Mouse (Mus musculus): ENCODE results near the gene Akr1b7. TPM values are rescaled to one million over a fixed set of nuclear protein-coding genes. Genes with fewer than 3 reads are reported as not detected.

Akr1b7 gene
- polyA plus RNA-seq, 1 experiment from 2014 or later = 0.21 TPM

DNA sequence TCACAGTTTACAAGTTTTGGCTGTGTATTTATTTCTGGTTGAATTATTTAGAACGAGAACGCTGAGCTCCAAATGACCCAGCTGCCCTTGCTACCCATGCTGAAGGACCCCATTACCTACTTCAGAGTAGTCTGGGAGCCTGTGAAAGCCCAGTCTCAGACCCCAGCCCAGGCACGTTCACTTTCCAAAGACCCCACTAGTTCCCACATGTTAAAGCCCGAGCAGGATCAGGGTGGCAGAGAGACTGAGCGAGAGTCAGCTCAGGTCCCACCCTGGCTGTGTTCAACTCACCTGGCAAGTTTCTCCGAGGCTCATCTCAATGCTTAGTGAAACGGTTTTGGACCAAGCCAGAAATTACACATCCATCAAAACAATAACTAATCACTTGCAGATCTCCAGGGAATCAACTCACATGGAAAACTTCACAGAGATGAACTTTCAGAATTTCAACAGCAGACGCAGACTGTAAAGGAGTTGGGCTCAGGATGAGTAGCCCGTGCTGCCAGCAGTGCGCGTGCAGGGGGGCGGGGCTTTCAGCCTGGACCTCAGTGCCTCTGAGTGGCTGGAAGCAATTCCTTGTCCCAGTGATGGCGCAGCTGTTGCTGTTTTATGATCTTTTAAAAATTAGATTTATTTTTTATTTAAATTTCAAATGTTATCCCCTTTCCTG, 27.3 kb upstream of the Akr1b7 start:
- Histone ChIP-seq H3K27ac (ENCODE audit: low read depth, low read length) (no peak overlapping the region), H3K36me3 (ENCODE audit: control insufficient read depth, insufficient read depth, low read length) (no peaks in the 10 kb centered on the region), H3K4me3 (ENCODE audit: low read depth, low read length) (peak overlapping the region; percentile 27), H3K4me1 (ENCODE audit: control insufficient read depth, insufficient read depth, low read length) (no peaks in the 10 kb centered on the region), H3K27me3 (ENCODE audit: control insufficient read depth, insufficient read depth, low read length) (no peaks in the 10 kb centered on the region), H3K9ac (replicated peaks; ENCODE audit: low read depth, low read length) (no peak overlapping the region), H3K9me3 (ENCODE audit: control insufficient read depth, low read length) (no peaks in the 10 kb centered on the region), H3K4me2 (ENCODE audit: low read depth, low read length) (peak overlapping the region; percentile 40)
- WGBS = 2% methylated on average over 13 of the region's 13 CpGs
- no peak for ATAC-seq (ENCODE audit: low read depth)

DNA sequence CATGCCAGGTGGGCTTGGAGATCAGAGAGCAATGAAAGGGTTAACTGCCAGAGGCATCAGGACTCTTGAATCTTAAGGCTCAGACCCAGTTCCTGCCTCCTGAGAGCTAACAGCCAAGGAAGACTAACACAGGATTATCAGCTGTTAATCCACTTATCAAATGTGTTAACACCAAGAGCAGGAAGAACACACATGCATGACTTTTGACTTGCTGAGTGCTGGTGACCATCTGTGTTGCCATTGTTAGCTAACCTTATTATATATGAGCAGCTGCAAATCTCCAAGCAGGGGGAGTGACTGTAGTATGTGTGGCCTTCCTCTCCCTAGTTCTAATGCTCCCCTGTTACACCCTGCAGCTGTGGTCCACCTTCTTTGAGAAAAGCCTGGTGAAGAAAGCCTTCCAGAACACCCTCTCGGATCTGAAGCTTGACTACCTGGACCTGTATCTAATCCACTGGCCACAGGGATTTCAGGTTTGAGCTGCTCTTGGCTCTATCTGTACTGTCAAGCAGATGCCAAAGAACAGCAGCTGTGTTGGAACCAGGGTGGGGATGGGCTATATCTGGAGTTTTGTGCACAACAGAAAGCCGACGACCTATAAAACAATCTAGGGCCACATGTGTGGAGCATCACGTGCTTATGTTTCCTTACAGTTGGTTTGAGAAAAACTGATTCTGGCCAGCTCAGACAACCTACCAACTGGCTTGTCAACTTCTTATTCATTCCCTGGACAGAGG, 23.5 kb upstream of the Akr1b7 start:
- Histone ChIP-seq H3K9me3 (ENCODE audit: control insufficient read depth, low read length) (no peaks in the 10 kb centered on the region), H3K9ac (replicated peaks; ENCODE audit: low read depth, low read length) (no peak overlapping the region), H3K4me1 (ENCODE audit: control insufficient read depth, insufficient read depth, low read length) (no peaks in the 10 kb centered on the region), H3K4me2 (ENCODE audit: low read depth, low read length) (no peak overlapping the region), H3K4me3 (ENCODE audit: low read depth, low read length) (no peak overlapping the region), H3K36me3 (ENCODE audit: control insufficient read depth, insufficient read depth, low read length) (no peaks in the 10 kb centered on the region), H3K27me3 (ENCODE audit: control insufficient read depth, insufficient read depth, low read length) (no peaks in the 10 kb centered on the region), H3K27ac (ENCODE audit: low read depth, low read length) (no peak overlapping the region)
- 91% methylated on average over 4 of the region's 4 CpGs for WGBS
- no peak for ATAC-seq (ENCODE audit: low read depth)

DNA sequence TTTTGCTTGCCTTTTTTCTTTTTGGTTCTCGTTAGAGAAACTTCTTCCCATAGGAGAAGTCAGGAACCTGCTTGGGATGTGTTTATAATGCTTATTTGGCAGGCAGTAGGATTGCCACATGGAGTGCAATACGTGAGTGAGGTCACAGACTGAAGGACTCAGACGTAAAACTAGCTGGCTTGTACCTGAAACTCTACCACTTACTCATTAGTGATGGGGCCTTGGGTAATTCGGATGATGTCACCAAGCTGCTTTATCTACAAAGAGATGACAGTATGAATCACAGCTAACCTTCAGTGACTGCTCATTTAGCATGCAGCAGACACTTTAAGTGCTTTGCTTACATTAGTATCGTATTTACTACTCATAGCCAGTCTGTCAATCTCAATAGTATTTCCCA, 16.2 kb upstream of the Akr1b7 start:
- no peaks in the 10 kb centered on the region for H3K9me3 ChIP-seq (ENCODE audit: control insufficient read depth, low read length)
- WGBS = 83% methylated on average over 5 of the region's 5 CpGs
- ATAC-seq (ENCODE audit: low read depth) = no peak
- no peak overlapping the region for H3K9ac ChIP-seq (replicated peaks; ENCODE audit: low read depth, low read length)
- H3K4me3 ChIP-seq (ENCODE audit: low read depth, low read length) = no peak overlapping the region
- no peaks in the 10 kb centered on the region for H3K36me3 ChIP-seq (ENCODE audit: control insufficient read depth, insufficient read depth, low read length)
- no peaks in the 10 kb centered on the region for H3K27me3 ChIP-seq (ENCODE audit: control insufficient read depth, insufficient read depth, low read length)
- H3K4me2 ChIP-seq (ENCODE audit: low read depth, low read length) = no peak overlapping the region
- no peak overlapping the region for H3K27ac ChIP-seq (ENCODE audit: low read depth, low read length)
- no peaks in the 10 kb centered on the region for H3K4me1 ChIP-seq (ENCODE audit: control insufficient read depth, insufficient read depth, low read length)

DNA sequence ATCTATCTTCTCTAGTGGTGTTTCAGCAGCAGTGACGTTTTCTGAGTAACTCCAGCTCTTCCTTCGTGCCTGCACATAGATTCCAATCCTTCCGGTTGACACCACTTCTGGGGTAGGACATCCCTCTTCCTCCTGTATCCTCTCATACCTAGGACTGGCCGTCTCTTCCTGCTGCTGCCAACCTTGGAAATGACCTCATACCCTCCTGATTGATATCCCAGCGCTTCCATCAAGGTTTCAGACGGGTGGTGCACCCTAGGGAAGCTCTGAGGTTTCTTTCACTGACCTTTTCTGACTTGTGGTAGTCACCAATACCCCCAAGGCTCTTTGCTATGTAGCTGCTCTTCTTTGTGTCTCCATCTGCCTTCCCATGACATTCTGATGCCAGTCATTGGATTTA, 13.7 kb upstream of the Akr1b7 start:
- Histone ChIP-seq H3K27ac (ENCODE audit: low read depth, low read length) (no peak overlapping the region), H3K4me1 (ENCODE audit: control insufficient read depth, insufficient read depth, low read length) (no peaks in the 10 kb centered on the region), H3K4me2 (ENCODE audit: low read depth, low read length) (no peak overlapping the region), H3K4me3 (ENCODE audit: low read depth, low read length) (no peak overlapping the region), H3K9me3 (ENCODE audit: control insufficient read depth, low read length) (no peaks in the 10 kb centered on the region), H3K36me3 (ENCODE audit: control insufficient read depth, insufficient read depth, low read length) (no peaks in the 10 kb centered on the region), H3K27me3 (ENCODE audit: control insufficient read depth, insufficient read depth, low read length) (no peaks in the 10 kb centered on the region), H3K9ac (replicated peaks; ENCODE audit: low read depth, low read length) (no peak overlapping the region)
- no peak for ATAC-seq (ENCODE audit: low read depth)
- 85% methylated on average over 6 of the region's 6 CpGs for WGBS

DNA sequence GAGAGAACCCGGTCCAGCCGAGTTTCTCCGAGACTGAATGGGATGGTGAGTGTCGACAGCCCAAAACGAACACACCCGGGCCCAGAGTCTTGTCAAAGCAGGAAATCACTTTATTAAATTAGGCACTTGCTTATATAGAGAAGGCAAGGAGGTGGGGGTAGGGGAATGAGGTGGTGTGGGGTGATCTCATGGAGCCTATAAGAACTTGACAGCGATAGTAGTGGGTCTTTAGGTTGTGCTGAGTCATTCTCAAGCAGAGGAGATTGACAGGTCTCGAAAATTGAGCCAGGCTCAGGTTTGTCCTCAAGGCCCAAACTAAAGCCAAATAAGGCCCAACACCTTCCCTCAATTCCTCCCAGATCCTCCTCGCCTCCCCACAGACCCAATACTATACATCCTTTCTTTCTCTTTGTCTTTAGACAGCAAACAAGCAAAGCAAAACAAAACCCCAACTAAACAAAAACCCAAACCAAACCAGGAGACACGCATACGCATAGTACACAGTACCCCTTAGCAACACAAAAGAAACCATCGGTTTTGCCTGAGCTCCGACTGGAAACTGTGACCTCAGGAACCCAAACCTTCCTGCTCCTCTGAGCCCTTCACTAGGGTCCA, 12.4 kb upstream of the Akr1b7 start:
- H3K4me2 ChIP-seq (ENCODE audit: low read depth, low read length) = no peak overlapping the region
- no peak for ATAC-seq (ENCODE audit: low read depth)
- no peak overlapping the region for H3K27ac ChIP-seq (ENCODE audit: low read depth, low read length)
- no peaks in the 10 kb centered on the region for H3K27me3 ChIP-seq (ENCODE audit: control insufficient read depth, insufficient read depth, low read length)
- H3K9ac ChIP-seq (replicated peaks; ENCODE audit: low read depth, low read length) = no peak overlapping the region
- 87% methylated on average over 13 of the region's 13 CpGs for WGBS
- H3K4me3 ChIP-seq (ENCODE audit: low read depth, low read length) = no peak overlapping the region
- H3K9me3 ChIP-seq (ENCODE audit: control insufficient read depth, low read length) = no peaks in the 10 kb centered on the region
- H3K4me1 ChIP-seq (ENCODE audit: control insufficient read depth, insufficient read depth, low read length) = no peaks in the 10 kb centered on the region
- H3K36me3 ChIP-seq (ENCODE audit: control insufficient read depth, insufficient read depth, low read length) = no peaks in the 10 kb centered on the region

DNA sequence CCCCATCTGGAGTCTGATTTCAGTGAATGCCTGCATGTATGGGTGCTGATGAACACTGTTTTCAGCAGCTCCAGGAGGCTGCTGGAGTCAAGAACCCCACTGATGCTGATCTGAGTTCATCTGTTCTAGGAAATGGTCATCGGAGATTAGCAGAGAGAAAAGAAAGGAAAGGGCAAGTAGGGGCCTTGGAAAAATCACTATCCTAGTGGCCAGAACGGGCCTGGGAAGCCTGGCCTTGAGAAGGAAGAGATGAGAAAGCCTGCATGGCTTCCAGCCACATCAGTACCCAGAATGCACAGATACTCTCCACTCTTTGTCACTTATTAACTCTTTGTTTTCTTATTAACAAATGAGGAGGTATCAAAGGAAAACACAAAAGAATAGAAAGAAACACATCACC, 11.4 kb upstream of the Akr1b7 start:
- Histone ChIP-seq H3K4me3 (ENCODE audit: low read depth, low read length) (no peak overlapping the region), H3K36me3 (ENCODE audit: control insufficient read depth, insufficient read depth, low read length) (no peaks in the 10 kb centered on the region), H3K27me3 (ENCODE audit: control insufficient read depth, insufficient read depth, low read length) (no peaks in the 10 kb centered on the region), H3K4me1 (ENCODE audit: control insufficient read depth, insufficient read depth, low read length) (no peaks in the 10 kb centered on the region), H3K9ac (replicated peaks; ENCODE audit: low read depth, low read length) (no peak overlapping the region), H3K4me2 (ENCODE audit: low read depth, low read length) (no peak overlapping the region), H3K9me3 (ENCODE audit: control insufficient read depth, low read length) (no peaks in the 10 kb centered on the region), H3K27ac (ENCODE audit: low read depth, low read length) (no peak overlapping the region)
- WGBS = 74% methylated on average over 2 of the region's 2 CpGs
- no peak for ATAC-seq (ENCODE audit: low read depth)

DNA sequence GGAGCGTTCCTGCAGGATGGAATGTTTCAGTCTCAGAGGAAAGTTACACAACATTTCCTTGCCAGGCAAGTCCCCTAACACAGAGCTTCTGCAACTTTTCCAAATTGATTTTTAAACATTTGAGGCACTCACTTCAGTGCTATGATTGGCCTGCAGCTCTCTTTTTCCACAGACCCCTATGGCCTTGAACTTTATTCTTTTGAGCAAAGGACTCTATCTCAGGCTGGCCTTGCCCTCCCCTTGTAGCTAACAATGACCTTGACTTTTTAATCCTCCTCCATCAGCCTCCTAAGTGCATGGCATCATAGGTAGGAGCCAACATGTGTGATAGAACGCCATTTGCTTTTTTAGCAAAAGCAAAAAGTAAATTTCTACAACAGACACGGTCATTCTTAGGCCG, 5.4 kb upstream of the Akr1b7 start:
- H3K9me3 ChIP-seq (ENCODE audit: control insufficient read depth, low read length) = no peaks in the 10 kb centered on the region
- no peak overlapping the region for H3K4me3 ChIP-seq (ENCODE audit: low read depth, low read length)
- no peaks in the 10 kb centered on the region for H3K36me3 ChIP-seq (ENCODE audit: control insufficient read depth, insufficient read depth, low read length)
- no peaks in the 10 kb centered on the region for H3K27me3 ChIP-seq (ENCODE audit: control insufficient read depth, insufficient read depth, low read length)
- H3K9ac ChIP-seq (replicated peaks; ENCODE audit: low read depth, low read length) = no peak overlapping the region
- 93% methylated on average over 4 of the region's 4 CpGs for WGBS
- no peak for ATAC-seq (ENCODE audit: low read depth)
- H3K4me2 ChIP-seq (ENCODE audit: low read depth, low read length) = no peak overlapping the region
- no peaks in the 10 kb centered on the region for H3K4me1 ChIP-seq (ENCODE audit: control insufficient read depth, insufficient read depth, low read length)
- H3K27ac ChIP-seq (ENCODE audit: low read depth, low read length) = no peak overlapping the region

DNA sequence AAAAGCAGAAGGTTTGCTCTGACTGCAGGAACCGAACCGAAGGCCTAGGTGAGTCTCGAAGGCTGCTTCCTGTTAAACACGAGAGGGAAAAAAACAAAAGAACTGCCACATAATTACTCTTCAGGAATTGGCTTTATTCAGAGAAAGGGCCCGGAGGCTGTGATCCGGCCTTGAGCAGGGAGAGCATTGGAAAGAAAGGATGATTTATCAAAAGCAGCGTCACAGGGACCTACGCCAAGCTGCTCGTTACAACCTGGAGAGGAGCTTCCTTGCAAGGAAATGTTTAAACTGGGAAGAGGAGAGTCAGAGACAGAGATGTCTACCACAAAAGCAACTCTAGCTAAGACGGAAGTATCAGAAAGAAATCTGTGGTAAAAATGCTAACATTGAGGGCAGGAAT, 4.7 kb upstream of the Akr1b7 start:
- Histone ChIP-seq H3K4me1 (ENCODE audit: control insufficient read depth, insufficient read depth, low read length) (no peaks in the 10 kb centered on the region), H3K27ac (ENCODE audit: low read depth, low read length) (no peak overlapping the region), H3K27me3 (ENCODE audit: control insufficient read depth, insufficient read depth, low read length) (no peaks in the 10 kb centered on the region), H3K36me3 (ENCODE audit: control insufficient read depth, insufficient read depth, low read length) (no peaks in the 10 kb centered on the region), H3K9ac (replicated peaks; ENCODE audit: low read depth, low read length) (no peak overlapping the region), H3K4me3 (ENCODE audit: low read depth, low read length) (no peak overlapping the region), H3K4me2 (ENCODE audit: low read depth, low read length) (no peak overlapping the region), H3K9me3 (ENCODE audit: control insufficient read depth, low read length) (no peaks in the 10 kb centered on the region)
- ATAC-seq (ENCODE audit: low read depth) = no peak
- WGBS = 75% methylated on average over 10 of the region's 10 CpGs

DNA sequence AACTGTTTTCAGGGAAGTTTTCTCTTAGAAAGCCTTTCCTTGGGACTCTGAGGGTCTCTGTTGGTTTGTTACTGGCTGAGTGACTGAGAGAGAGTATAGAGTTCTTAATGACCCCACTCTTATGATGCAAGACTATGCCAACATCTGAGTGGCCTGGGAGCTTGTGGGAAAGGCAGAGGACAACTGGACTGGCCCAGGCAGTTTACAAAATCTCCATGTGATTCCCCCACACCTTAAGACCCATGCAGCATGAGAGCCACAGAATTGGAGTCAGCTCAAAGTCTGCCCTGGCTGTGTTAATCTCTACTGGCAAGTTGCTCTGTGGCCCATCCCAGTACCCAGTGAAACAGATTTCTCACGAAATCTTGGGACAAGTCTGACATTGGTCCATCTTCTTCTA, 554 bp downstream of the Akr1b7 start:
- WGBS = 75% methylated on average over 1 of the region's 1 CpGs
- no peak for ATAC-seq (ENCODE audit: low read depth)
- H3K4me2 ChIP-seq (ENCODE audit: low read depth, low read length) = no peak overlapping the region

More for the DNA sequence above, 554 bp downstream of the Akr1b7 start:
- Histone ChIP-seq H3K9me3 (ENCODE audit: control insufficient read depth, low read length) (no peaks in the 10 kb centered on the region), H3K4me1 (ENCODE audit: control insufficient read depth, insufficient read depth, low read length) (no peaks in the 10 kb centered on the region), H3K27ac (ENCODE audit: low read depth, low read length) (no peak overlapping the region), H3K27me3 (ENCODE audit: control insufficient read depth, insufficient read depth, low read length) (no peaks in the 10 kb centered on the region), H3K4me3 (ENCODE audit: low read depth, low read length) (no peak overlapping the region), H3K9ac (replicated peaks; ENCODE audit: low read depth, low read length) (no peak overlapping the region), H3K36me3 (ENCODE audit: control insufficient read depth, insufficient read depth, low read length) (no peaks in the 10 kb centered on the region)

All from neural tube, embryonic 14.5 days (tissue).